Mouse (Mus musculus) T-helper 17 cell (primary cell): Measurements from ENCODE around the gene Cntn1.

Source experiments
- in situ Hi-C, 2 experiments: fragments of 300-600 bp; cut with MboI, MseI; formaldehyde crosslinking; loops; 1 replicate in 1 of 2; 2 replicates in 1 of 2; pipeline ENCODE4 v1.15.1; 2025; ENCODE audit warnings: high pct_unique_total_duplicates in 2 of 2

The Cntn1 gene

GRCm38 (mm10) chr15:92268741-92269322, 217.9 kb downstream of the Cntn1 start:
- in situ Hi-C loops = no loop called here

GRCm38 (mm10) chr15:92271801-92272365, 220.9 kb downstream of the Cntn1 start:
- in situ Hi-C loops = loop anchor here in 1 of 2 experiments (10.0 kb wide), 1 partner anchor 683 kb away; no protein-coding TSS in a partner anchor

- in situ Hi-C loops = loop anchor here (5.0 to 10.0 kb wide), 2 partner anchors 678 to 940 kb away; no protein-coding TSS in a partner anchor
Observed at GRCm38 (mm10) chr15:92276826-92277225, 225.9 kb downstream of the Cntn1 start.

- in situ Hi-C loops = loop anchor here (5.0 to 10.0 kb wide), 2 partner anchors 677 to 939 kb away; no protein-coding TSS in a partner anchor
Observed at GRCm38 (mm10) chr15:92277984-92278383, 227.0 kb downstream of the Cntn1 start.

- in situ Hi-C loops = loop anchor here in 1 of 2 experiments (10.0 kb wide), 1 partner anchor 624 kb away; no protein-coding TSS in a partner anchor
Observed at GRCm38 (mm10) chr15:92280966-92281365, 230.0 kb downstream of the Cntn1 start.

GRCm38 (mm10) chr15:92287616-92288015, 236.7 kb downstream of the Cntn1 start:
- in situ Hi-C loops = loop anchor here in 1 of 2 experiments (10.0 kb wide), 1 partner anchor 617 kb away; no protein-coding TSS in a partner anchor

- in situ Hi-C loops = no loop called here
Observed at GRCm38 (mm10) chr15:92296479-92296878, 245.5 kb downstream of the Cntn1 start.

- in situ Hi-C loops = no loop called here
Observed at GRCm38 (mm10) chr15:92302796-92303195, 251.8 kb downstream of the Cntn1 start.

- in situ Hi-C loops = no loop called here
Observed at GRCm38 (mm10) chr15:92304221-92304620, 253.3 kb downstream of the Cntn1 start.

- in situ Hi-C loops = no loop called here
Observed at GRCm38 (mm10) chr15:92321959-92322358, 271.0 kb downstream of the Cntn1 start.

- in situ Hi-C loops = no loop called here
Observed at GRCm38 (mm10) chr15:92327111-92327510, 276.1 kb downstream of the Cntn1 start.

GRCm38 (mm10) chr15:92340253-92340652, 289.3 kb downstream of the Cntn1 start:
- in situ Hi-C loops = loop anchor here in 1 of 2 experiments (10.0 kb wide), 1 partner anchor 345 kb away; no protein-coding TSS in a partner anchor

- in situ Hi-C loops = loop anchor here in 1 of 2 experiments (10.0 kb wide), 1 partner anchor 343 kb away; no protein-coding TSS in a partner anchor
Observed at GRCm38 (mm10) chr15:92341424-92341823, 290.5 kb downstream of the Cntn1 start.

GRCm38 (mm10) chr15:92344136-92344869, 293.3 kb downstream of the Cntn1 start:
- in situ Hi-C loops = loop anchor here in 1 of 2 experiments (10.0 kb wide), 1 partner anchor 340 kb away; no protein-coding TSS in a partner anchor

GRCm38 (mm10) chr15:92347426-92347825, 296.5 kb downstream of the Cntn1 start:
- in situ Hi-C loops = loop anchor here in 1 of 2 experiments (10.0 kb wide), 1 partner anchor 337 kb away; no protein-coding TSS in a partner anchor

- in situ Hi-C loops = loop anchor here in 1 of 2 experiments (10.0 kb wide), 1 partner anchor 337 kb away; no protein-coding TSS in a partner anchor
Observed at GRCm38 (mm10) chr15:92347902-92348301, 296.9 kb downstream of the Cntn1 start.

- in situ Hi-C loops = loop anchor here in 1 of 2 experiments (10.0 kb wide), 1 partner anchor 336 kb away; no protein-coding TSS in a partner anchor
Observed at GRCm38 (mm10) chr15:92348453-92348852, 297.5 kb downstream of the Cntn1 start.

GRCm38 (mm10) chr15:92364153-92364552, 313.2 kb downstream of the Cntn1 start:
- in situ Hi-C loops = no loop called here

GRCm38 (mm10) chr15:92364592-92364991, 313.6 kb downstream of the Cntn1 start:
- in situ Hi-C loops = no loop called here
